Mouse (Mus musculus): Measurements from ENCODE around the gene Tex48. TPM values are rescaled to one million over a fixed set of nuclear protein-coding genes. Genes with fewer than 3 reads are reported as not detected.
A peak's percentile ranks its signal among the peaks of the same experiment; 100 is the strongest.

Tex48 gene
- polyA plus RNA-seq, 1 experiment from 2014 or later = not detected

- H3K4me1 ChIP-seq (replicated peaks; ENCODE audit: insufficient read depth, low read length) = no peaks in the 10 kb centered on the region
- no peaks in the 10 kb centered on the region for H3K36me3 ChIP-seq (ENCODE audit: insufficient read depth, low read length)
- 27% methylated on average over 3 of the region's 3 CpGs for WGBS
- H3K27ac ChIP-seq = no peak overlapping the region
- TF ChIP-seq CTCF (IDR thresholded peaks at IDR 0.05; ENCODE audit: low read depth) = no peak
- DNase-seq (ENCODE audit: low spot score) (peak; percentile 20), ATAC-seq (replicated peaks; ENCODE audit: low FRiP score, low read depth) (no peak)
- no peak overlapping the region for H3K4me2 ChIP-seq (ENCODE audit: low read length)
- no peak overlapping the region for H3K9ac ChIP-seq (ENCODE audit: low read depth, low read length)
- no peaks in the 10 kb centered on the region for H3K9me3 ChIP-seq (replicated peaks; ENCODE audit: low read length)
- H3K27me3 ChIP-seq (ENCODE audit: insufficient read depth, low read length) = no peaks in the 10 kb centered on the region
- no peak overlapping the region for H3K4me3 ChIP-seq (replicated peaks; ENCODE audit: low read depth, low read length)
Measured at GRCm38 (mm10) chr4:63625563-63626080, 3.4 kb upstream of the Tex48 start.

GRCm38 (mm10) chr4:63621861-63622260, 367 bp downstream of the Tex48 start:
- Histone ChIP-seq H3K36me3 (ENCODE audit: insufficient read depth, low read length) (no peaks in the 10 kb centered on the region), H3K27me3 (ENCODE audit: insufficient read depth, low read length) (no peaks in the 10 kb centered on the region), H3K4me1 (replicated peaks; ENCODE audit: insufficient read depth, low read length) (no peaks in the 10 kb centered on the region), H3K4me3 (replicated peaks; ENCODE audit: low read depth, low read length) (no peak overlapping the region), H3K4me2 (ENCODE audit: low read length) (no peak overlapping the region), H3K9ac (ENCODE audit: low read depth, low read length) (no peak overlapping the region), H3K27ac (no peak overlapping the region), H3K9me3 (replicated peaks; ENCODE audit: low read length) (no peaks in the 10 kb centered on the region)
- 78% methylated on average over 2 of the region's 2 CpGs for WGBS
- peak; percentile 16 for DNase-seq (ENCODE audit: low spot score)
- TF ChIP-seq CTCF (IDR thresholded peaks at IDR 0.05; ENCODE audit: low read depth) = no peak
- no peak for ATAC-seq (replicated peaks; ENCODE audit: low FRiP score, low read depth)

- DNase-seq (ENCODE audit: low spot score) (no peak), ATAC-seq (replicated peaks; ENCODE audit: low FRiP score, low read depth) (no peak)
- Histone ChIP-seq H3K4me3 (replicated peaks; ENCODE audit: low read depth, low read length) (no peak overlapping the region), H3K9me3 (replicated peaks; ENCODE audit: low read length) (no peaks in the 10 kb centered on the region), H3K4me2 (ENCODE audit: low read length) (no peak overlapping the region), H3K27me3 (ENCODE audit: insufficient read depth, low read length) (no peaks in the 10 kb centered on the region), H3K27ac (no peak overlapping the region), H3K9ac (ENCODE audit: low read depth, low read length) (no peak overlapping the region), H3K36me3 (ENCODE audit: insufficient read depth, low read length) (no peaks in the 10 kb centered on the region), H3K4me1 (replicated peaks; ENCODE audit: insufficient read depth, low read length) (no peaks in the 10 kb centered on the region)
- 75% methylated on average over 7 of the region's 7 CpGs for WGBS
- no peak for TF ChIP-seq CTCF (IDR thresholded peaks at IDR 0.05; ENCODE audit: low read depth)
Measured at GRCm38 (mm10) chr4:63608391-63608790, 13.8 kb downstream of the Tex48 start.

- ATAC-seq (replicated peaks; ENCODE audit: low FRiP score, low read depth) = no peak
- H3K4me3 ChIP-seq (replicated peaks; ENCODE audit: low read depth, low read length) = no peak overlapping the region
- H3K27me3 ChIP-seq (ENCODE audit: insufficient read depth, low read length) = no peaks in the 10 kb centered on the region
- no peak overlapping the region for H3K4me2 ChIP-seq (ENCODE audit: low read length)
- no peak overlapping the region for H3K27ac ChIP-seq
- no peaks in the 10 kb centered on the region for H3K4me1 ChIP-seq (replicated peaks; ENCODE audit: insufficient read depth, low read length)
- no peaks in the 10 kb centered on the region for H3K9me3 ChIP-seq (replicated peaks; ENCODE audit: low read length)
- no peak for DNase-seq (ENCODE audit: low spot score)
- no peak overlapping the region for H3K9ac ChIP-seq (ENCODE audit: low read depth, low read length)
- no peak for TF ChIP-seq CTCF (IDR thresholded peaks at IDR 0.05; ENCODE audit: low read depth)
- 68% methylated on average over 1 of the region's 1 CpGs for WGBS
- H3K36me3 ChIP-seq (ENCODE audit: insufficient read depth, low read length) = no peaks in the 10 kb centered on the region
Measured at GRCm38 (mm10) chr4:63605968-63606367, 16.3 kb downstream of the Tex48 start.

- ATAC-seq (replicated peaks; ENCODE audit: low FRiP score, low read depth) = no peak
- H3K4me1 ChIP-seq (replicated peaks; ENCODE audit: insufficient read depth, low read length) = no peaks in the 10 kb centered on the region
- 95% methylated on average over 3 of the region's 3 CpGs for WGBS
- H3K27me3 ChIP-seq (ENCODE audit: insufficient read depth, low read length) = no peaks in the 10 kb centered on the region
- TF ChIP-seq CTCF (IDR thresholded peaks at IDR 0.05; ENCODE audit: low read depth) = no peak
- no peaks in the 10 kb centered on the region for H3K36me3 ChIP-seq (ENCODE audit: insufficient read depth, low read length)
- H3K27ac ChIP-seq = no peak overlapping the region
- no peak overlapping the region for H3K9ac ChIP-seq (ENCODE audit: low read depth, low read length)
- H3K4me2 ChIP-seq (ENCODE audit: low read length) = no peak overlapping the region
- H3K9me3 ChIP-seq (replicated peaks; ENCODE audit: low read length) = no peaks in the 10 kb centered on the region
- H3K4me3 ChIP-seq (replicated peaks; ENCODE audit: low read depth, low read length) = no peak overlapping the region
- no peak for DNase-seq (ENCODE audit: low spot score)
Measured at GRCm38 (mm10) chr4:63605545-63605944, 16.7 kb downstream of the Tex48 start.

GRCm38 (mm10) chr4:63604945-63605344, 17.3 kb downstream of the Tex48 start, which contains the start of gene Gm11213:
Gene Gm11213 (minus strand): TSS chr4:63605261.
- no peak within 1 kb of the TSS for H3K4me2 ChIP-seq (ENCODE audit: low read length)
- no peak within 1 kb of the TSS for H3K27ac ChIP-seq
- H3K36me3 ChIP-seq (ENCODE audit: insufficient read depth, low read length) = no peaks in the 10 kb centered on the region
- H3K9me3 ChIP-seq (replicated peaks; ENCODE audit: low read length) = no peaks in the 10 kb centered on the region
- H3K4me1 ChIP-seq (replicated peaks; ENCODE audit: insufficient read depth, low read length) = no peaks in the 10 kb centered on the region
- no peak for TF ChIP-seq CTCF (IDR thresholded peaks at IDR 0.05; ENCODE audit: low read depth)
- no peak for ATAC-seq (replicated peaks; ENCODE audit: low FRiP score, low read depth)
- WGBS = 73% methylated on average over 3 of the region's 3 CpGs
- H3K27me3 ChIP-seq (ENCODE audit: insufficient read depth, low read length) = no peaks in the 10 kb centered on the region
- DNase-seq (ENCODE audit: low spot score) = no peak
- H3K4me3 ChIP-seq (replicated peaks; ENCODE audit: low read depth, low read length) = no peak within 1 kb of the TSS
- no peak within 1 kb of the TSS for H3K9ac ChIP-seq (ENCODE audit: low read depth, low read length)

GRCm38 (mm10) chr4:63601263-63601662, 21.0 kb downstream of the Tex48 start:
- Histone ChIP-seq H3K4me1 (replicated peaks; ENCODE audit: insufficient read depth, low read length) (no peaks in the 10 kb centered on the region), H3K9me3 (replicated peaks; ENCODE audit: low read length) (no peaks in the 10 kb centered on the region), H3K4me3 (replicated peaks; ENCODE audit: low read depth, low read length) (no peak overlapping the region), H3K27me3 (ENCODE audit: insufficient read depth, low read length) (no peaks in the 10 kb centered on the region), H3K4me2 (ENCODE audit: low read length) (no peak overlapping the region), H3K9ac (ENCODE audit: low read depth, low read length) (no peak overlapping the region), H3K36me3 (ENCODE audit: insufficient read depth, low read length) (no peaks in the 10 kb centered on the region), H3K27ac (no peak overlapping the region)
- ATAC-seq (replicated peaks; ENCODE audit: low FRiP score, low read depth) = no peak
- TF ChIP-seq CTCF (IDR thresholded peaks at IDR 0.05; ENCODE audit: low read depth) = no peak
- no peak for DNase-seq (ENCODE audit: low spot score)
